Mouse (Mus musculus) brain, adult 2 months (tissue): ENCODE results near the gene 2300009A05Rik.

Experiments used
- DNase-seq: peaks from one replicate; pipeline ENCODE4 v3.0.0; 2011; ENCODE audit warnings: low read depth, low spot score

The 2300009A05Rik gene

GRCm38 (mm10) chr9:63348146-63348545 lies 50.9 kb downstream of the 2300009A05Rik start:
- DNase-seq: peak; percentile 55

GRCm38 (mm10) chr9:63346029-63346428 lies 53.0 kb downstream of the 2300009A05Rik start:
- DNase-seq: peak; percentile 72
